Mouse (Mus musculus) layer of hippocampus, postnatal 10 days (tissue): ENCODE data around the gene Tradd. TPM values are rescaled to one million over a fixed set of nuclear protein-coding genes. Genes with fewer than 3 reads are reported as not detected.
"Not testable (repeated sequence)": the region's sequence is repeated elsewhere in the genome, so short reads cannot be mapped to it uniquely, and the experiment has no call there.

Experiments used
- DNase-seq, 2 experiments: peaks; one replicate each; pipeline ENCODE4 v3.0.0; 2021; ENCODE audit warnings: low spot score in 2 of 2
- total RNA-seq, 2 experiments: library from RNA; stranded (reverse); gene quantifications; 2 replicates each; pipeline ENCODE4 v1.2.3; 2021

Tradd gene
- total RNA-seq, 2 experiments from 2014 or later, result 6.5 to 8.9 TPM

DNA sequence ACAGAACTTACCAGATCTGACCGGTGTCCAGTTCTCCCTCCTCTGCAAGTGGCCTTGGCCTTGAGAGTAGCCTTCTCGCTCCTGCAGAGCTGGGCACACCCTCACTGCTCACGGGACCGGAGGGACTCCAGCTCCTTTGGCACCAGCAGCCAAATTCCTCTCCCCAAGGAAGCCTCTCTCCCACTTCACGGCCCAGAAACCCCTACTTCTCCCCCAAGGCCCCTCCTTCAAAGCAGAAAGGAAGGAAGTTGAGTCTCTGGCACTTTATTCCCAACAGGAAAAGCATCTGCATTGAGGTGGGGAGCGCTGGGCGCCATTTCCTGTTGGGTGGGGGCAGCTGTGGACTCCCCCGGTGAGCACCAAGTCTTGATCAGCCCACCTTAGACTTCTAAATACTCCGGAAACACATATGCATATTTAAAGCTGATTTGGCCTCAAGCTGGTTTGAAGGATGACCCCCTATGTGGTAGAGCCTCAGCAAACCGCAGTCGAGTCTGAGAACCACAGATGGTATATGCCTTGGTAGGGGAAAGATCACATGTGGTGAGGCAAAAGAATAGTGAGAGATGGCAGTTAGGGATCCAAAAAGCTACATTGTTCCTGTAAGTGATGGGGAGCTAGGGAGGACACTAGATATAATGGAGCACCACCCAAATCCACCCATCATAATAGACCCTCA lies 31.6 kb upstream of the Tradd start, which contains the start of gene Exoc3l:
TSS of gene Exoc3l (minus strand) at position 207 of the 679 bp plus-strand sequence.
- no peak for DNase-seq

DNA sequence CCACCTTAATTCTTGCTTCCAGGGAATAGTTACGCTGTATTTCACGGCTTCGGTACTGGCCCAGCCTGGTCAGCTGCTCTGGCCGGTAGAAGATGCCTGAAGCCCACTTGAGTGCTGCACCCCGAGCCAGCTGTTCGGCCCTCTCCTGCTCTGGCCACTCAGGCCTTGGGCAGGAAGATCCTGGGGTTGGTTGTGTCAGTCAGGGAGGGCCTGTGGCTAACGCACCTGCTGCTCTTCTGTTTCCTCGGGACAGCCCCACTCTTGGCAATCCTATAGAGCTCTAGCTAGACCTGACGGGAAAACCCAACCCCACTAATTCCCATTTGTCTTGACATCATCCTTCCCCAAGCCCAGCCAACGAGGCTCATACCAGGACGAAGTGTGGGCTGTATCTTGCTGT lies 30.8 kb upstream of the Tradd start:
- DNase-seq, result no peak

GRCm38 (mm10) chr8:105294776-105295175 lies 30.4 kb upstream of the Tradd start:
- DNase-seq, result no peak

DNA sequence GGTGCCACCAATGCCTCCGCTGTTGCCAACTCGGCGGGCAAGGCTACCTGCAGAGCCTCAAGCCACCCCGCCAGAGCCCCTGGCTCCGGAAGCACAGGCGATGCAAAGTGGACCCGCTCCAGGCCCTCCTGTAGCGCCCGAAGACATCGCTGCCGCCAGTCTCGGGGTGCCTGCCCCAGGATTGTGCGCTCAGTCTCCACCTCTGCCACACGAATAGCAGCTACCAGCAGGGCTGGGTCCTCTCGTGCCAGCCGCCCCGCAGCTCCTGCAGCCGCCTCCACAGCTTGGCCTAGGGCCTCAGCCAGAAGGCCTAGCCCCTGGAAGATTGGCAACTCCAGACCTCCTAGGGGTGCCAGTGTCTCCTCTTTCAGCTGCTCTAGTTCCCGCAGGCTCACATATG lies 29.0 kb upstream of the Tradd start:
- no peak for DNase-seq

DNA sequence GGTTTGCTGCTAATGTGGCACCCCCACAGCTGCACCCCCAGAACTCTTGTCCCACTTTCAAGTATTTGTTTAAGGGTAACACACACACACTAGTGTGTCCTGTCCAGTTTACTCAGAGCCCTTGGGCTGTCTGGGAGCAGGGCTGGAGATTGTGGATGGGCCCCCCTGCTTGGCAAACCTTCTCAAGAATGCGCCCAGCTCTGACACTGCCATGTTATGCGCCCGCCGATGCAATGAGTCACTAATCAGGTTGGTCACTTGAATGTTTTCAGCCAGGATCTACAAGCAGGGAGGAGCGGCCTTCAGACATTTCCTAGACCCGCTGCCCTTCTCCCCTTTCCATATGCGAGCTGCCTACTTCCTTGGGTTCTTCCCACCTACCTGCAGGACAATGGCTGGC lies 28.1 kb upstream of the Tradd start:
- DNase-seq, result no peak

- not testable (repeated sequence) for DNase-seq
Measured at GRCm38 (mm10) chr8:105291802-105292201, 27.4 kb upstream of the Tradd start.

- DNase-seq, result not testable (repeated sequence)
Measured at GRCm38 (mm10) chr8:105291364-105291763, 27.0 kb upstream of the Tradd start.

DNA sequence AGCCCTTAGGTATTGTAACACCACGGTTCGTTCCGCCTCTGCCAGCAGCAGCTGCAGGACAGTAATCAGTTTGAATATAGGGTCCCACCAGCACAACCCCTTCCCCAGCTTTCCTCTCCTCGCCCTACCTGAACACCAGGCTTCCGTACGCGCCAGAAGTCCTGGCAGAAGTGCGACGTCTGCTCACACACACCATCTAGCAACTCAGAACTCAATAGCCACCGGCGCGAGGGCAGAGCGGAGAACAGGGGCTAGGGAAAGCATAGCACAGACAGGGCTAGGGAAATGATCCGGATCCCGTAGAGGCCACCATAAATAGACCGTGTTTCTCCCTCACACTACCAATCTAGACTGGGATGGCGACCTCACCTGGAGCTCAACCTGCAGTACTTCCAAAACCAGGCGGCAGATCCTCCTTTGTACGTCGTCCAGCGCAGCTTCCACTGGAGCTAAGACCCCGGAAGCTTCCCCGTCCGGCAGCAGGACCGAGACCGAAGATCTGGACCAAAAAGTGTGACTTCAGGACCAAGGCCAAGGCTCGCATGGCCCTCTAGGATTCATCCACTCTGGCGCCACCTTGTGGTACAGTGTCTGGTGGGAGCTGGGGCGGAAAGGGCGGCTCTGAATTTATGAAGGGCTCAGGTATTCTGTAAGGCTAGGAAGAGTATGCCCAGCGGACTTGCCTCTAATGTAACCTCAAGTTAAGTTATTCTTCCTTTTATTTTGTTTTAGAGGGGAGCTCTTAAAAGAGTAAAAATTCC lies 26.3 kb upstream of the Tradd start:
- DNase-seq, result peak; percentile 90 to 91

DNA sequence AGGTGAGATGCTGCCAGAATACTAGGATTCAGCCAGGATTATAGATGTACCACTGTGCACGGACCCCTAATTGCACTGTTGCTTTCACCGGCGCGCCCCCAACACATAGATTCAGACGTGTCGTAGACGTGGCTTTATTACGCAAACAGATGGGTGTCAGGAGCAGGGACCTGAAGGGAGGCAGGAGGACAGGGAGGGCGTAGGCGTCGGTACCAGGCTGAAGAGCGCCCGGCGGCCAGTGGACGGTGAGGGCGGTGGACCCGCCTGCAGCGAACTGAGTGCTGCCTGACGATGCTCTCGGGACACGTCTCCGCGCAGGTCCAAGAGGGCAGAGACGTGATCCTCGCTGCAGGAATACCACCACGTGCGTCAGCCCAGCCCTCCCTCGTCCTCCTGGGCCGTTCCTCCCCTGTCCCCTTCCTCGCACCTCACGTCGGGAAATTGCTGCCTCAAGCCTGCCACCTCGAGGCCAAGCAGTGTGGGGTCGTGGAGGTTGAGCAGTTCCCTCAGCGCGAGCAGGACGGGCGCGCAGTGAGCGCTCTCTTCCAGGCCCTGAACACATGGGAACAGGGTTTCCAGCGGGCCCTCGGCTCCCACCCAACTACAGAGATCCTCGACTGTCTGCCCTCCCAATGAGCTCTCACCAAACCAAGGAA lies 25.5 kb upstream of the Tradd start, which contains the start of gene 4931428F04Rik:
TSS of gene 4931428F04Rik (minus strand) at position 60 of the 656 bp plus-strand sequence.
- DNase-seq, result peak; percentile 67

- peak; percentile 97 to 98 for DNase-seq
Measured at GRCm38 (mm10) chr8:105288958-105289732, 24.7 kb upstream of the Tradd start.

- DNase-seq, result no peak
Measured at GRCm38 (mm10) chr8:105288231-105288630, 23.8 kb upstream of the Tradd start.

DNA sequence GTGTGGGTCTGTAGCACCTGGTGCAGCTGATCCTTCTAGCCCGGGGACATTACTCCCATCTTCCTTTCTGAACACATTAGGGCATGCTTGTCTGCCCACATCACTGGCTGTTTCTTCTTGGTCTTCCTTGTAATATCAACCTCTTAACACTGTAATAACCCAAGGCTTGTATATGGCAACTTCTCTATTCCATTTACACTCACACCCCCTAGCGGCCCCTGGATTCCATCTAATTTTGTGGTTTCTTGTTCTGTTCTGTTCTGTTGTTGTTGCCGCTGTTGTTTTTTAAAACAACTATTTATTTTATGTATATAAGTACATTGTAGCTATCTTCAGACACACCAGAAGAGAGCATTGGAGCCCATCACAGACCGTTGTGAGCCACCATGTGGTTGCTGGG lies 22.5 kb upstream of the Tradd start:
- DNase-seq, result no peak

- no peak for DNase-seq
Measured at GRCm38 (mm10) chr8:105285514-105285913, 21.1 kb upstream of the Tradd start.

- DNase-seq, result peak in 1 of 2 experiments; percentile 52
Measured at GRCm38 (mm10) chr8:105283074-105283473, 18.7 kb upstream of the Tradd start.

DNA sequence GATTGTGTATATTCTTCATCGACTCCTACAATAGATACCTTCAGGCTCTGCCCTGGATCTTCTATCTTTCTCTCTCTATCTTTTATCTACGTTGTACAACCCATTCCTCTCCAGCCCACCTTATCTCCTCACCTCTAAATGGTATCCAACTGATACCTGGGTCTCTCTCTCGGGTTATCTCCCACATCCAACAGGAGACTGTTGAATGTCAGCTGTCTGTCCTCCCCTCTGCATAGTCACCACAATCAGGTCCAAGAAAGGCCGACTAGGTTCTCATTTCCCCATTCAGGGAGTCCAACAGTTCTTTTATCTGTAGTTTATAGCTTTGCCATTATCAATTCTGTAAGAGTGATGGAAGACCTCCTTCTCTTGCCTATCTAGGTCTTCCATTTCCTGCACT lies 17.8 kb upstream of the Tradd start:
- DNase-seq, result no peak

- no peak for DNase-seq
Measured at GRCm38 (mm10) chr8:105281821-105282220, 17.4 kb upstream of the Tradd start.

- no peak for DNase-seq
Measured at GRCm38 (mm10) chr8:105280567-105280966, 16.2 kb upstream of the Tradd start.

DNA sequence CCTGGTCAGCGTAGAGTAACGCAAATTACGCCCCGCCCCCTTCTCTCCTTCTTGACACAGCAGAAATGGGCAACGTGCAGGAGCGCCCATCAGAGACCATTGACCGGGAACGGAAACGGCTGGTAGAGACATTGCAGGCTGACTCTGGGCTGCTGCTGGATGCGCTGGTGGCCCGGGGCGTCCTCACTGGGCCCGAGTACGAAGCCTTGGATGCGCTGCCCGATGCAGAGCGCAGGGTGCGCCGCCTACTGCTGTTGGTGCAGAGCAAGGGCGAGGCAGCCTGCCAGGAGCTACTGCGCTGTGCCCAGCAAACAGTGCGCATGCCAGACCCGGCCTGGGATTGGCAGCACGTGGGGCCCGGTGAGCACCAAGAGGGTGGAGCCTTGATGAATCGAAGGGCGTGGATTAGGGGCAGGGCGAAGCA lies 14.5 kb upstream of the Tradd start:
- DNase-seq, result peak; percentile 80 to 88

- no peak for DNase-seq
Measured at GRCm38 (mm10) chr8:105276292-105277120, 12.1 kb upstream of the Tradd start.

DNA sequence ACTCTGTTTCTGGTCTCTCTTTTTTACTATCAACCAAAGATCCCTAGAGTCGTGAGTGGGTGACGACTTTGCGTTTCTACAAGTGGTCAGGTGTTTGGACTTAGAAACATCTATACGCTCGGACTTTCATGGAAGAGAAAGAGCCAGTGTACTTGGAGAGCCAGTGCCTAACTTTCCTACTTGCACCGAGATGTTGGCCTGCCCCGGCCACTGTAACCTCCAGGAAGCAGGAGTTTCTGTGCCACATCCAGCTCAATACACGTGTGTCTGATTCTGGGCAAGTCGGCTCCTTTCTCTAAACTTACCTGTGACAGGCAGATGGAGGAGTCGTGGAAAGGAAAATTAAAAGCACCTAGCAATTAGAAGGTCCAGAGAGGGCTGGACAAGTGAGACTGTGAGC lies 11.4 kb upstream of the Tradd start, which contains the start of gene Nol3:
TSS of gene Nol3 (plus strand) at position 301 of the 400 bp plus-strand sequence.
- peak in 1 of 2 experiments; percentile 10 for DNase-seq
